Mouse (Mus musculus) heart, embryonic 16.5 days (tissue): ENCODE measurements at regions not wholly inside any gene's neighbourhood (a gene's known extent, or its start where the extent isn't known, plus 50 kb on each side); places are given as distances from the start of the nearest gene placed in this dataset.

Source experiments
- ATAC-seq: fragments of 200-750 bp; cut with Nextera tagmentation; replicated peaks from 2 replicates; pipeline ENCODE4 v1.8.0; 2017; ENCODE audit warnings: moderate number of reproducible peaks; ENCODE audit not compliant: insufficient read depth, low FRiP score; ENCODE audit errors: extremely low read depth
- H3K27ac ChIP-seq: fragments of 300-500 bp; sonication (generic); 2 replicates; pipeline ENCODE4 v1.5.1; 2014; ENCODE audit warnings: mild to moderate bottlenecking, low read length, control low read depth, moderate library complexity
- H3K27me3 ChIP-seq: fragments of 300-500 bp; sonication (generic); 2 replicates; pipeline ENCODE4 v1.6.1; 2014; ENCODE audit warnings: low read length, mixed read lengths; ENCODE audit not compliant: control insufficient read depth, insufficient read depth
- H3K36me3 ChIP-seq: fragments of 300-500 bp; sonication (generic); 2 replicates; pipeline ENCODE4 v1.6.1; 2014; ENCODE audit not compliant: control insufficient read depth, insufficient read depth
- H3K4me1 ChIP-seq: fragments of 300-500 bp; sonication (generic); 2 replicates; pipeline ENCODE4 v1.6.1; 2014; ENCODE audit warnings: low read length, mixed read lengths; ENCODE audit not compliant: control insufficient read depth, insufficient read depth
- H3K4me2 ChIP-seq: fragments of 300-500 bp; sonication (generic); 2 replicates; pipeline ENCODE4 v1.6.1; 2014; ENCODE audit warnings: low read depth, mild to moderate bottlenecking, control low read depth, low read length
- H3K4me3 ChIP-seq: fragments of 300-500 bp; sonication (generic); 2 replicates; pipeline ENCODE4 v1.5.1; 2014; ENCODE audit warnings: mild to moderate bottlenecking, control low read depth, low read length
- H3K9ac ChIP-seq: fragments of 300-500 bp; sonication (generic); 2 replicates; pipeline ENCODE4 v1.6.1; 2014; ENCODE audit warnings: low read length, control low read depth
- H3K9me3 ChIP-seq: fragments of 300-500 bp; sonication (generic); replicated peaks from 2 replicates; pipeline ENCODE4 v1.6.1; 2016; ENCODE audit warnings: low read length; ENCODE audit not compliant: control insufficient read depth
- WGBS: fragments of 180-500 bp; shearing (Covaris S2); extraction: QIAGEN DNeasy Blood & Tissue Kit; methylation state at CpG from one replicate; pipeline ENCODE4 v1.1.7; 2014; 5-methylcytosine and 5-hydroxymethylcytosine counted together

GRCm38 (mm10) chr1:43349966-43350365 is 94.4 kb upstream of the Nck2 start:
- no peaks in the 10 kb centered on the region for H3K36me3 ChIP-seq
- no peaks in the 10 kb centered on the region; the same call in 1 of the 2 replicates for H3K9me3 ChIP-seq
- H3K4me2 ChIP-seq, result no peak overlapping the region
- no peaks in the 10 kb centered on the region for H3K4me1 ChIP-seq
- H3K4me3 ChIP-seq, result no peak overlapping the region
- no peak for ATAC-seq
- H3K27ac ChIP-seq, result no peak overlapping the region
- 85% methylated on average over 3 of the region's 3 CpGs for WGBS
- no peaks in the 10 kb centered on the region for H3K27me3 ChIP-seq
- no peak overlapping the region for H3K9ac ChIP-seq

GRCm38 (mm10) chr1:43358191-43358590 is 86.2 kb upstream of the Nck2 start:
- no peak overlapping the region for H3K4me2 ChIP-seq
- H3K27ac ChIP-seq, result no peak overlapping the region
- no peak overlapping the region for H3K4me3 ChIP-seq
- H3K36me3 ChIP-seq, result no peaks in the 10 kb centered on the region
- H3K9ac ChIP-seq, result no peak overlapping the region
- WGBS, result 38% methylated on average over 6 of the region's 6 CpGs
- no peak; the same call in 1 of the 2 replicates for ATAC-seq
- H3K9me3 ChIP-seq, result no peaks in the 10 kb centered on the region; the same call in 1 of the 2 replicates
- peaks cover 13% of the 10 kb centered on the region for H3K4me1 ChIP-seq
- no peaks in the 10 kb centered on the region for H3K27me3 ChIP-seq

- no peak for ATAC-seq
Measured at GRCm38 (mm10) chr1:43359662-43360061, 84.7 kb upstream of the Nck2 start.

GRCm38 (mm10) chr1:43360291-43360690 is 84.1 kb upstream of the Nck2 start:
- Histone ChIP-seq H3K36me3 (no peaks in the 10 kb centered on the region), H3K4me1 (peaks cover 13% of the 10 kb centered on the region), H3K4me2 (no peak overlapping the region), H3K9me3 (no peaks in the 10 kb centered on the region), H3K27me3 (no peaks in the 10 kb centered on the region), H3K27ac (no peak overlapping the region), H3K9ac (no peak overlapping the region), H3K4me3 (no peak overlapping the region)
- ATAC-seq, result no peak
- WGBS, result 64% methylated on average over 8 of the region's 8 CpGs

More at GRCm38 (mm10) chr1:43359662-43360061, 84.7 kb upstream of the Nck2 start:
- Histone ChIP-seq H3K9ac (no peak overlapping the region), H3K27ac (no peak overlapping the region), H3K4me1 (peaks cover 13% of the 10 kb centered on the region), H3K9me3 (no peaks in the 10 kb centered on the region; the same call in 1 of the 2 replicates), H3K4me2 (no peak overlapping the region), H3K27me3 (no peaks in the 10 kb centered on the region), H3K4me3 (no peak overlapping the region), H3K36me3 (no peaks in the 10 kb centered on the region)
- WGBS, result 92% methylated on average over 4 of the region's 4 CpGs

GRCm38 (mm10) chr1:43360741-43361140 is 83.6 kb upstream of the Nck2 start:
- WGBS, result 24% methylated on average over 4 of the region's 4 CpGs
- no peak overlapping the region for H3K9ac ChIP-seq
- H3K36me3 ChIP-seq, result no peaks in the 10 kb centered on the region
- peaks cover 13% of the 10 kb centered on the region for H3K4me1 ChIP-seq
- no peaks in the 10 kb centered on the region for H3K9me3 ChIP-seq
- H3K27ac ChIP-seq, result no peak overlapping the region
- H3K4me3 ChIP-seq, result no peak overlapping the region
- no peaks in the 10 kb centered on the region for H3K27me3 ChIP-seq
- H3K4me2 ChIP-seq, result no peak overlapping the region
- no peak for ATAC-seq

GRCm38 (mm10) chr1:43361455-43361863 is 82.9 kb upstream of the Nck2 start:
- 0 out of 2 replicates have a peak, but pooled peaks have one; percentile 32 for ATAC-seq
- Histone ChIP-seq H3K4me1 (peaks cover 13% of the 10 kb centered on the region), H3K27me3 (no peaks in the 10 kb centered on the region), H3K4me2 (no peak overlapping the region; the same call in 1 of the 2 replicates), H3K27ac (no peak overlapping the region), H3K9ac (no peak overlapping the region), H3K9me3 (no peaks in the 10 kb centered on the region), H3K36me3 (no peaks in the 10 kb centered on the region), H3K4me3 (no peak overlapping the region)
- WGBS, result 29% methylated on average over 3 of the region's 3 CpGs

- no peaks in the 10 kb centered on the region for H3K27me3 ChIP-seq
- ATAC-seq, result no peak
- H3K36me3 ChIP-seq, result no peaks in the 10 kb centered on the region
- no peak overlapping the region for H3K4me3 ChIP-seq
- no peak overlapping the region for H3K4me2 ChIP-seq
- no peaks in the 10 kb centered on the region for H3K9me3 ChIP-seq
- 54% methylated on average over 5 of the region's 5 CpGs for WGBS
- no peak overlapping the region for H3K9ac ChIP-seq
- H3K4me1 ChIP-seq, result peaks cover 13% of the 10 kb centered on the region
- no peak overlapping the region for H3K27ac ChIP-seq
Measured at GRCm38 (mm10) chr1:43362136-43362535, 82.2 kb upstream of the Nck2 start.

- WGBS, result 58% methylated on average over 4 of the region's 4 CpGs
- Histone ChIP-seq H3K9ac (no peak overlapping the region), H3K4me3 (no peak overlapping the region), H3K27me3 (no peaks in the 10 kb centered on the region), H3K4me2 (no peak overlapping the region), H3K27ac (no peak overlapping the region), H3K36me3 (no peaks in the 10 kb centered on the region), H3K9me3 (no peaks in the 10 kb centered on the region), H3K4me1 (peaks cover 12% of the 10 kb centered on the region)
- no peak for ATAC-seq
Measured at GRCm38 (mm10) chr1:43363178-43363577, 81.2 kb upstream of the Nck2 start.

GRCm38 (mm10) chr1:43366433-43366832 is 77.9 kb upstream of the Nck2 start:
- Histone ChIP-seq H3K4me2 (no peak overlapping the region), H3K4me1 (0 out of 2 replicates have a peak, but pooled peaks cover 2% of the 10 kb centered on the region), H3K27me3 (no peaks in the 10 kb centered on the region), H3K27ac (no peak overlapping the region), H3K9me3 (no peaks in the 10 kb centered on the region), H3K9ac (no peak overlapping the region), H3K36me3 (no peaks in the 10 kb centered on the region), H3K4me3 (no peak overlapping the region)
- 72% methylated on average over 2 of the region's 2 CpGs for WGBS
- ATAC-seq, result no peak
